ENCODE assay signal across 8 mouse cellular contexts in the genomic region with DNA sequence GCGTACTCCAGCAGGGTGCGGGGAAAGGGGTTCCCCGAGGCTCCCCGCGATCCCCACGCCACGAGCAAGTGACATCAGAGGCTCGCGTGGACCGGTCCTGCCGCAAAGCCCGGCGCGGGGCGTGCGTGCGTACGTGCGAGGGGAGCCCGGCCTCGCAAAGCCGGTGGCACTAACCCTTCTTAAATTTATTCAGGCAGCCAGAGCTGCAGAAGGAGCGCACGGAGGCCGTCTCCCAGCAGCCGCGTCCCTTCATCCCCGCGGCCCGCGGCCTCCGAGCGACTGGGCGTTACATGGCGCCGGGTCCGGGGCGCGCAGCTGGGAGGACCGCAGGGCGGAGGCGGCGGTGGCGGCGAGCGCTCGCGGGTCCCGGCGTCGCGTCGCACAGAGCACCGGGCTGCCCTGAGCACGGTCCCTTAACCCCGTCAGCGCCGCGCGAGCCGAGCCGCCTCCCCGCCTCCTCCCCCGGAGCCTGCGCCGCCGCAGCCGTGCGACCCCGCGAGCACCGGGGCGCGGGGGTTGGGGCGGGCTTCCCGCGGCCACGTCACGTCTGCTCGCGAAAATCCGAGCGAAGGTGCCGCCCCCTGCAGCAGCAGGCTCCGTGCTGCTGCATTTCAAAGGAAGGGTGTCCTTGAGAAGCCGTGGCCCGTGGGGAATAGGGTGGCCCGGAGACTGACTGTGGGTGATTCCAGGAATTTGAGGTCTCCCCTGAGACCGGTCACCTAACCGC.
DNase-seq lines count a peak whose midpoint lies in the region; ATAC-seq and TF ChIP-seq lines count a peak whose summit lies in the region.

No protein-coding gene starts in this region.

- peak overlapping the region; percentile 97 for H3K4me2 ChIP-seq in hindbrain, embryonic 11.5 days (replicated peaks; ENCODE audit: low read depth, low read length)
- peak overlapping the region; percentile 60 for H3K4me2 ChIP-seq in liver, embryonic 16.5 days (ENCODE audit: low read depth, low read length)
- H3K4me2 ChIP-seq in stomach, embryonic 16.5 days (ENCODE audit: low read depth, low read length): peak overlapping the region; percentile 88

- H3K36me3 ChIP-seq in heart, adult 2 months (ENCODE audit: control insufficient read depth, insufficient read depth, low read length): no peaks in the 10 kb centered on the region
- H3K36me3 ChIP-seq in ES-Bruce4 (ENCODE audit: control insufficient read depth, insufficient read depth, low read length, poor library complexity, severe bottlenecking): no peaks in the 10 kb centered on the region
- H3K36me3 ChIP-seq in hindbrain, embryonic 11.5 days (ENCODE audit: control insufficient read depth, insufficient read depth, low read length): no peaks in the 10 kb centered on the region
- no peaks in the 10 kb centered on the region for H3K36me3 ChIP-seq in liver, embryonic 16.5 days (ENCODE audit: control insufficient read depth, insufficient read depth)
- H3K36me3 ChIP-seq in stomach, embryonic 16.5 days (ENCODE audit: control insufficient read depth, insufficient read depth, low read length): no peaks in the 10 kb centered on the region

- no peaks in the 10 kb centered on the region for H3K79me2 ChIP-seq in heart, adult 2 months (replicated peaks; ENCODE audit: control insufficient read depth, insufficient read depth, low read length)

- TF ChIP-seq EP300 in heart, adult 2 months (IDR thresholded peaks at IDR 0.05; ENCODE audit: insufficient read depth, low read depth, low read length): no peak
- TF ChIP-seq EP300 in ES-Bruce4 (IDR thresholded peaks at IDR 0.05; ENCODE audit: insufficient read depth, low read depth, low read length): no peak

- no peak overlapping the region for H3K27ac ChIP-seq in heart, adult 2 months
- no peak overlapping the region for H3K27ac ChIP-seq in ES-Bruce4 (ENCODE audit: insufficient read depth, low read length)
- peak overlapping the region; percentile 53; the same call in 1 of the 2 replicates for H3K27ac ChIP-seq in cortical plate, adult 2 months (ENCODE audit: insufficient read depth, low read length)
- no peak overlapping the region for H3K27ac ChIP-seq in hindbrain, embryonic 11.5 days (ENCODE audit: low read depth, low read length)
- no peak overlapping the region for H3K27ac ChIP-seq in liver, embryonic 16.5 days (ENCODE audit: low read length)
- no peak overlapping the region for H3K27ac ChIP-seq in stomach, embryonic 16.5 days (ENCODE audit: low read length)

- ATAC-seq in hindbrain, embryonic 11.5 days (ENCODE audit: low FRiP score): peak; percentile 71
- no peak for ATAC-seq in liver, embryonic 16.5 days (ENCODE audit: low read depth)
- peak; percentile 33; the same call in 1 of the 2 replicates for ATAC-seq in stomach, embryonic 16.5 days (ENCODE audit: insufficient read depth, low FRiP score)

- 1% methylated on average over 88 of the region's 90 CpGs for WGBS in heart, adult 2 months
- WGBS in hindbrain, embryonic 11.5 days: 1% methylated on average over 83 of the region's 90 CpGs
- 1% methylated on average over 90 of the region's 90 CpGs for WGBS in liver, embryonic 16.5 days (ENCODE audit: insufficient replicate concordance)
- under 1% methylated on average over 90 of the region's 90 CpGs for WGBS in stomach, embryonic 16.5 days

- no peak for TF ChIP-seq CTCF in heart, adult 2 months (IDR thresholded peaks at IDR 0.05)
- TF ChIP-seq CTCF in ES-Bruce4 (IDR thresholded peaks at IDR 0.05; ENCODE audit: low read depth, low read length): no peak
- TF ChIP-seq CTCF in cortical plate, adult 2 months (IDR thresholded peaks at IDR 0.05; ENCODE audit: extremely low read depth, insufficient read depth, low read length): no peak

- no peaks in the 10 kb centered on the region for H3K4me1 ChIP-seq in heart, adult 2 months (ENCODE audit: control insufficient read depth, insufficient read depth, low read length)
- H3K4me1 ChIP-seq in ES-Bruce4 (ENCODE audit: control insufficient read depth, insufficient read depth, low read length): no peaks in the 10 kb centered on the region
- peaks cover 5% of the 10 kb centered on the region; the same call in 1 of the 2 replicates for H3K4me1 ChIP-seq in cortical plate, adult 2 months (ENCODE audit: control insufficient read depth, insufficient read depth, low read length)
- peaks cover 4% of the 10 kb centered on the region for H3K4me1 ChIP-seq in hindbrain, embryonic 11.5 days (replicated peaks; ENCODE audit: control insufficient read depth, insufficient read depth, low read length)
- no peaks in the 10 kb centered on the region for H3K4me1 ChIP-seq in liver, embryonic 16.5 days (ENCODE audit: control insufficient read depth, low read depth, low read length)
- H3K4me1 ChIP-seq in stomach, embryonic 16.5 days (ENCODE audit: control insufficient read depth, insufficient read depth, low read length): no peaks in the 10 kb centered on the region

- peak overlapping the region; percentile 41; the same call in 1 of the 2 replicates for H3K9ac ChIP-seq in heart, adult 2 months (ENCODE audit: low read depth, low read length)
- peak overlapping the region; percentile 84 for H3K9ac ChIP-seq in ES-Bruce4 (ENCODE audit: low read depth, poor library complexity, severe bottlenecking)
- peak overlapping the region; percentile 66 for H3K9ac ChIP-seq in hindbrain, embryonic 11.5 days (ENCODE audit: low read depth, low read length)
- H3K9ac ChIP-seq in liver, embryonic 16.5 days (ENCODE audit: low read depth, low read length): no peak overlapping the region
- peak overlapping the region; percentile 70 for H3K9ac ChIP-seq in stomach, embryonic 16.5 days (ENCODE audit: low read length)

- no peak for DNase-seq in heart, adult 2 months
- no peak for DNase-seq in heart, adult 9 months (ENCODE audit: low spot score in 2 of 2)
- peak; percentile 58 for DNase-seq in hindbrain, embryonic 11.5 days (ENCODE audit: low spot score)
- DNase-seq in thymus, postnatal 0 days (ENCODE audit: low spot score): no peak

- peak overlapping the region; percentile 38 for H3K4me3 ChIP-seq in heart, adult 2 months
- peak overlapping the region; percentile 62 for H3K4me3 ChIP-seq in ES-Bruce4 (ENCODE audit: low read depth, low read length)
- peak overlapping the region; percentile 39 for H3K4me3 ChIP-seq in cortical plate, adult 2 months (ENCODE audit: insufficient read depth, low read length)
- peak overlapping the region; percentile 56 for H3K4me3 ChIP-seq in hindbrain, embryonic 11.5 days (ENCODE audit: low read depth, low read length)
- peak overlapping the region; percentile 43 for H3K4me3 ChIP-seq in liver, embryonic 16.5 days (ENCODE audit: low read depth, low read length)
- H3K4me3 ChIP-seq in stomach, embryonic 16.5 days (replicated peaks; ENCODE audit: low read length): peak overlapping the region; percentile 55

- TF ChIP-seq POLR2A in heart, adult 2 months (IDR thresholded peaks at IDR 0.05; ENCODE audit: insufficient read depth, low read depth, low read length): no peak
- no peak for TF ChIP-seq POLR2A in ES-Bruce4 (IDR thresholded peaks at IDR 0.05; ENCODE audit: insufficient read depth, low read length)
- no peak for TF ChIP-seq POLR2A in cortical plate, adult 2 months (IDR thresholded peaks at IDR 0.05; ENCODE audit: extremely low read depth, insufficient read depth, low read length)

- intact Hi-C loops in heart, adult 2 months (cut with DNase I): no loop called here

- no peaks in the 10 kb centered on the region for H3K9me3 ChIP-seq in ES-Bruce4 (replicated peaks; ENCODE audit: control insufficient read depth, insufficient read depth, low read length, poor library complexity, severe bottlenecking)
- H3K9me3 ChIP-seq in hindbrain, embryonic 11.5 days (ENCODE audit: control insufficient read depth, low read length): no peaks in the 10 kb centered on the region
- H3K9me3 ChIP-seq in liver, embryonic 16.5 days (replicated peaks; ENCODE audit: control insufficient read depth, low read length): no peaks in the 10 kb centered on the region
- no peaks in the 10 kb centered on the region for H3K9me3 ChIP-seq in stomach, embryonic 16.5 days (replicated peaks; ENCODE audit: control insufficient read depth, low read length)

- no peaks in the 10 kb centered on the region for H3K27me3 ChIP-seq in heart, adult 2 months (ENCODE audit: control insufficient read depth, insufficient read depth, low read length)
- H3K27me3 ChIP-seq in ES-Bruce4 (ENCODE audit: control insufficient read depth, insufficient read depth, low read length, poor library complexity, severe bottlenecking): peaks cover 15% of the 10 kb centered on the region
- peaks cover 9% of the 10 kb centered on the region for H3K27me3 ChIP-seq in hindbrain, embryonic 11.5 days (ENCODE audit: control insufficient read depth, insufficient read depth, low read length)
- peaks cover 25% of the 10 kb centered on the region for H3K27me3 ChIP-seq in liver, embryonic 16.5 days (ENCODE audit: control insufficient read depth, insufficient read depth, low read depth, low read length)
- peaks cover 19% of the 10 kb centered on the region; the same call in 1 of the 2 replicates for H3K27me3 ChIP-seq in stomach, embryonic 16.5 days (ENCODE audit: control insufficient read depth, insufficient read depth, low read length)
